Mouse (Mus musculus): ENCODE data around the gene Prkd2. TPM values are rescaled to one million over a fixed set of nuclear protein-coding genes. Genes with fewer than 3 reads are reported as not detected.

Prkd2 gene
- polyA plus RNA-seq, 1 experiment from 2014 or later: 15.7 TPM

DNA sequence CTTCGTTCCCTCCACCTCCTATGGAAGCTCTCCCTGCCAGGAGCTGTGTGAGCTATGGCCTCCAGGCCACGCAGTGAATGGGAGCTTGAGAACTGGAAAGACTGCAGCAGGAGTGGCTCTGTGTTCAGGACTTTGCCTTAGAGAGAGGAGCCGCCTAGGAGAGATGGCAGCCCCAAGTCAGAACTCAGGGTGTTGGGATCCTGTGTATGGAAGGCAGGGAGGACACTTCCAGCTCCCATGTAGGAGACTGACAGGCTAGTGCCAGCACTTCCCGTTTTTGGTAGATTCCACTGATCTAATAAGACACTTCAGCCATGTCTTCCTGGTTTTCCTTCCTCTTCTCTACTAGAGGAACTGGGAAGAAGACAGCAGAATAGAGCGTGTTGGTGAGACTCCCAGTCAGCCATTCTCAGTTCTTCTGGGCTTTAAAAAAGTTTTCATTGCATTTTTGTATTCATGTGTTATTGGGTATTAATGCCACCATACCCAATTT is 22.4 kb upstream of the Prkd2 start:
- peaks cover 36% of the 10 kb centered on the region for H3K4me1 ChIP-seq (ENCODE audit: control insufficient read depth, insufficient read depth, low read length)
- H3K4me3 ChIP-seq (ENCODE audit: low read length): no peak overlapping the region
- no peaks in the 10 kb centered on the region for H3K9me3 ChIP-seq (ENCODE audit: control insufficient read depth, low read length)
- H3K4me2 ChIP-seq (replicated peaks; ENCODE audit: low read depth, low read length): no peak overlapping the region
- no peak for ATAC-seq (ENCODE audit: low FRiP score, low TSS enrichment)
- H3K9ac ChIP-seq (ENCODE audit: low read depth, low read length): no peak overlapping the region
- peaks cover 30% of the 10 kb centered on the region for H3K36me3 ChIP-seq (ENCODE audit: control insufficient read depth, insufficient read depth, low read length)
- no peak overlapping the region for H3K27ac ChIP-seq (ENCODE audit: low read depth, low read length)
- 64% methylated on average over 5 of the region's 5 CpGs for WGBS
- H3K27me3 ChIP-seq (ENCODE audit: control insufficient read depth, insufficient read depth, low read length): no peaks in the 10 kb centered on the region

DNA sequence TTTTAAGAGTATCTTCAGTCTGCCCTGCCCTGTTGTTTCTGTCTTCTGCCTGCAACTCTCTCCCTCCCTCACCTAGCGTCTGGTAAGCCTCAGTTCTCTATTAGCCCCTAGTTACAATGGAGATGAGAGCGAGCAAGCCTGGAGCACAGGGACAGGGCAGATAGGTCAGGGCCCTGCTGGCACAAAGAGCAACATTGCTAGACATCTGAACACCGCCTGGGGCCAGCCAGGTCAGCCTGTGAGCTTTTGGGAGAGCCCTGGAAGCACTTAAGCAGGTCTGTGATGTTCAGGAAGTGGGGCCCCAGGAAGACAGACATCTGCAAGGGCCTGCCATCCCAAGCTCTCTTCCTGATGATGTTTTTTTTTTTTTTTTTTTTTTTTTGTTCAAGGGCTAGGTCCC is 21.6 kb upstream of the Prkd2 start:
- no peak overlapping the region for H3K27ac ChIP-seq (ENCODE audit: low read depth, low read length)
- 33% methylated on average over 3 of the region's 3 CpGs for WGBS
- ATAC-seq (ENCODE audit: low FRiP score, low TSS enrichment): no peak
- H3K9ac ChIP-seq (ENCODE audit: low read depth, low read length): no peak overlapping the region; the same call in 1 of the 2 replicates
- no peaks in the 10 kb centered on the region for H3K27me3 ChIP-seq (ENCODE audit: control insufficient read depth, insufficient read depth, low read length)
- no peak overlapping the region for H3K4me2 ChIP-seq (replicated peaks; ENCODE audit: low read depth, low read length)
- H3K4me1 ChIP-seq (ENCODE audit: control insufficient read depth, insufficient read depth, low read length): peaks cover 31% of the 10 kb centered on the region
- H3K36me3 ChIP-seq (ENCODE audit: control insufficient read depth, insufficient read depth, low read length): peaks cover 38% of the 10 kb centered on the region
- H3K9me3 ChIP-seq (ENCODE audit: control insufficient read depth, low read length): no peaks in the 10 kb centered on the region
- H3K4me3 ChIP-seq (ENCODE audit: low read length): no peak overlapping the region

DNA sequence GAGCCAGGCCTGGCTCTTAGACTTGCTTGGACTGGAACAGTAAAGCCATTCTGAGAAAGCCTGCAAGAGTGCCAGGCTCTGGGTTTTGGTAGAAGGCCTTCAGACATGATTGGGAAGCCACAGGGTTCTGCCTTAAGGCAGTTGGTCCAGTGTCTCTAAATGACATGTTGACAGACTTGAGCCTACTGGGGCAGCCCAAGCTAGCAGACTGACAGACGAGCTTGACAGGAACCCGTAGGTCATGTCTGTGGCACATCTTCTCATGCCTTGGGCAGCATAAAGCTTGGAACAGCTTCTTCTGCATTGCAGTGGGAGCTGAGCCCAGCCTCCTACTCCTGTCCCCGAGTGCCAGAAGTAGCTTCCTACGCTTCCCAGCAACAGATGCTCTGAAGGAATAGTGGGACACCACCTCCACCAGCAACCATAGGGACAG is 21.0 kb upstream of the Prkd2 start:
- Histone ChIP-seq H3K9ac (ENCODE audit: low read depth, low read length) (no peak overlapping the region), H3K4me2 (replicated peaks; ENCODE audit: low read depth, low read length) (no peak overlapping the region), H3K27ac (ENCODE audit: low read depth, low read length) (no peak overlapping the region), H3K4me1 (ENCODE audit: control insufficient read depth, insufficient read depth, low read length) (peaks cover 31% of the 10 kb centered on the region), H3K9me3 (ENCODE audit: control insufficient read depth, low read length) (no peaks in the 10 kb centered on the region), H3K27me3 (ENCODE audit: control insufficient read depth, insufficient read depth, low read length) (no peaks in the 10 kb centered on the region), H3K4me3 (ENCODE audit: low read length) (no peak overlapping the region), H3K36me3 (ENCODE audit: control insufficient read depth, insufficient read depth, low read length) (peaks cover 43% of the 10 kb centered on the region)
- ATAC-seq (ENCODE audit: low FRiP score, low TSS enrichment): no peak
- 76% methylated on average over 4 of the region's 4 CpGs for WGBS

DNA sequence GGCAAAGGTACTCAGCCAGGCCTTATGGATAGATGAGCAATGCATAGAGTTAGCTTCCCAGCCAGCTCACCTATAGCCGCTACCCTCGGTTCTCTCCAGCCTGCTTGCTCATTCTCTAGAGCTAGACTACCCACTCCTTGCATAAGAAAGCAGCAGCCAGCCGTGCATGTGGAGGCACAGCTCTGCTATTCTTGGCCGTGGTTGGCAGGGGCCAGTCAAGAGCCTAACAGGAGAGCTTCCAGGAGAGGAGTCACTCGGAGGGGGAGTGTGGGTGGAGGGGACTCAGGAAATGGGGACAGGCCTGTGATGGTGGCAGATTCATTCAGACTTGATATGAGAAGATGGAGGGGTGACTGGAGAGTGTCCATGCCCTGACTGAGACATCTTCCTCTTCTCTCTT is 19.0 kb upstream of the Prkd2 start:
- WGBS: 75% methylated on average over 5 of the region's 5 CpGs
- no peak overlapping the region for H3K9ac ChIP-seq (ENCODE audit: low read depth, low read length)

DNA sequence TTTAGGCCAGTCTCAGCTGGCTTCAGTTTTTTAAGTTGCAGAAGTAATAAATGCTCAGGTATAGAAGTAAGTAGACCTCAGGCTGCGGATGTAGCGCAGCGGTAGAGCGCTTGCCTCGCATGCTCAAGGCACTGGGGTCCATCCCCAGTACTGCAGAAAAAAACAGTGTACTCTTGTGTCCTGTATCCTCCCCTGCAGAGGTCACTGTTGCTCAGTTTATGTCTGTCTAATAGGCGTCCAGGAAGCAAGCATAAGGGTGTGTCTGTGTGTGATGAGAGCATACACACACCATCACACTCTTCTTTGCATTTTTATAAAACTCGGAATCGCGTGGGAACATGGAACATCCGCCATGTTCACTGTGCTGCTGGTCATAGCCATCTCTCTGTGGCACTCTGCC is 16.9 kb upstream of the Prkd2 start:
- Histone ChIP-seq H3K9ac (ENCODE audit: low read depth, low read length) (no peak overlapping the region), H3K4me2 (replicated peaks; ENCODE audit: low read depth, low read length) (no peak overlapping the region), H3K36me3 (ENCODE audit: control insufficient read depth, insufficient read depth, low read length) (peaks cover 83% of the 10 kb centered on the region), H3K27ac (ENCODE audit: low read depth, low read length) (no peak overlapping the region), H3K9me3 (ENCODE audit: control insufficient read depth, low read length) (no peaks in the 10 kb centered on the region), H3K4me1 (ENCODE audit: control insufficient read depth, insufficient read depth, low read length) (peaks cover 4% of the 10 kb centered on the region), H3K27me3 (ENCODE audit: control insufficient read depth, insufficient read depth, low read length) (no peaks in the 10 kb centered on the region), H3K4me3 (ENCODE audit: low read length) (no peak overlapping the region)
- 82% methylated on average over 10 of the region's 10 CpGs for WGBS
- no peak for ATAC-seq (ENCODE audit: low FRiP score, low TSS enrichment)

More for the DNA sequence above, 19.0 kb upstream of the Prkd2 start:
- Histone ChIP-seq H3K4me2 (replicated peaks; ENCODE audit: low read depth, low read length) (no peak overlapping the region), H3K4me3 (ENCODE audit: low read length) (no peak overlapping the region), H3K27ac (ENCODE audit: low read depth, low read length) (no peak overlapping the region), H3K4me1 (ENCODE audit: control insufficient read depth, insufficient read depth, low read length) (peaks cover 15% of the 10 kb centered on the region), H3K9me3 (ENCODE audit: control insufficient read depth, low read length) (no peaks in the 10 kb centered on the region), H3K36me3 (ENCODE audit: control insufficient read depth, insufficient read depth, low read length) (peaks cover 63% of the 10 kb centered on the region), H3K27me3 (ENCODE audit: control insufficient read depth, insufficient read depth, low read length) (no peaks in the 10 kb centered on the region)
- ATAC-seq (ENCODE audit: low FRiP score, low TSS enrichment): no peak

DNA sequence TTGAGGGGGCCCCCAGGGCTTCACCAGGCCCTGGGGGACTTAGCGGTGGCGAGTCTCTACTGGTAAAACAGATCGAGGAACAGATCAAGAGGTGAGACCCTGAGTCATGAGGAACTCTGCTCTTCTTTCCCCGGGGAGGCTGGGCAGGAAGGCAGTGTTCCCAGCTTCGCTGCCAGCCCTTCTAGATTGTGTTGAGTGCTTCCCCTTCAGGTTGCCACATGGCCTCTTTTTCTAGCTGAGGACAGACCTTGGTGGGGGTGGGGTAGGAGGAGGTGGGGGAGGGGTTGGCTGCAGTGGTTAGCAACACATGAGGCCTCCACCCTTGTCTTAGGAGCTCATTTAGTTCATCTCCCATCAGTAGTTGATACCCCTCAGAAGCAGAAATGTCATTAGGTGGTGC is 16.1 kb upstream of the Prkd2 start:
- Histone ChIP-seq H3K4me3 (ENCODE audit: low read length) (no peak overlapping the region), H3K27ac (ENCODE audit: low read depth, low read length) (no peak overlapping the region), H3K9me3 (ENCODE audit: control insufficient read depth, low read length) (no peaks in the 10 kb centered on the region), H3K27me3 (ENCODE audit: control insufficient read depth, insufficient read depth, low read length) (no peaks in the 10 kb centered on the region), H3K4me2 (replicated peaks; ENCODE audit: low read depth, low read length) (no peak overlapping the region), H3K4me1 (ENCODE audit: control insufficient read depth, insufficient read depth, low read length) (no peaks in the 10 kb centered on the region; the same call in 1 of the 2 replicates), H3K36me3 (ENCODE audit: control insufficient read depth, insufficient read depth, low read length) (peaks cover 91% of the 10 kb centered on the region), H3K9ac (ENCODE audit: low read depth, low read length) (no peak overlapping the region)
- no peak for ATAC-seq (ENCODE audit: low FRiP score, low TSS enrichment)
- WGBS: 85% methylated on average over 5 of the region's 5 CpGs

- Histone ChIP-seq H3K36me3 (ENCODE audit: control insufficient read depth, insufficient read depth, low read length) (peaks cover 97% of the 10 kb centered on the region), H3K4me3 (ENCODE audit: low read length) (no peak overlapping the region), H3K4me1 (ENCODE audit: control insufficient read depth, insufficient read depth, low read length) (no peaks in the 10 kb centered on the region; the same call in 1 of the 2 replicates), H3K4me2 (replicated peaks; ENCODE audit: low read depth, low read length) (no peak overlapping the region), H3K9ac (ENCODE audit: low read depth, low read length) (no peak overlapping the region), H3K27me3 (ENCODE audit: control insufficient read depth, insufficient read depth, low read length) (no peaks in the 10 kb centered on the region), H3K27ac (ENCODE audit: low read depth, low read length) (no peak overlapping the region), H3K9me3 (ENCODE audit: control insufficient read depth, low read length) (no peaks in the 10 kb centered on the region)
- no peak for ATAC-seq (ENCODE audit: low FRiP score, low TSS enrichment)
- WGBS: 82% methylated on average over 4 of the region's 4 CpGs
Measured at GRCm38 (mm10) chr7:16827274-16827673, 15.4 kb upstream of the Prkd2 start.

GRCm38 (mm10) chr7:16830449-16830848 is 12.3 kb upstream of the Prkd2 start:
- no peaks in the 10 kb centered on the region for H3K4me1 ChIP-seq (ENCODE audit: control insufficient read depth, insufficient read depth, low read length)
- WGBS: 81% methylated on average over 9 of the region's 9 CpGs

GRCm38 (mm10) chr7:16837916-16838803 is 4.5 kb upstream of the Prkd2 start:
- 94% methylated on average over 18 of the region's 18 CpGs for WGBS
- Histone ChIP-seq H3K9ac (ENCODE audit: low read depth, low read length) (no peak overlapping the region), H3K27me3 (ENCODE audit: control insufficient read depth, insufficient read depth, low read length) (no peaks in the 10 kb centered on the region), H3K9me3 (ENCODE audit: control insufficient read depth, low read length) (no peaks in the 10 kb centered on the region), H3K4me2 (replicated peaks; ENCODE audit: low read depth, low read length) (no peak overlapping the region), H3K4me3 (ENCODE audit: low read length) (no peak overlapping the region), H3K4me1 (ENCODE audit: control insufficient read depth, insufficient read depth, low read length) (no peaks in the 10 kb centered on the region), H3K36me3 (ENCODE audit: control insufficient read depth, insufficient read depth, low read length) (peaks cover 67% of the 10 kb centered on the region), H3K27ac (ENCODE audit: low read depth, low read length) (no peak overlapping the region)
- ATAC-seq (ENCODE audit: low FRiP score, low TSS enrichment): no peak

More at GRCm38 (mm10) chr7:16830449-16830848, 12.3 kb upstream of the Prkd2 start:
- no peak for ATAC-seq (ENCODE audit: low FRiP score, low TSS enrichment)
- H3K9me3 ChIP-seq (ENCODE audit: control insufficient read depth, low read length): no peaks in the 10 kb centered on the region
- peaks cover 96% of the 10 kb centered on the region for H3K36me3 ChIP-seq (ENCODE audit: control insufficient read depth, insufficient read depth, low read length)
- no peak overlapping the region for H3K4me3 ChIP-seq (ENCODE audit: low read length)
- no peak overlapping the region for H3K4me2 ChIP-seq (replicated peaks; ENCODE audit: low read depth, low read length)
- H3K27ac ChIP-seq (ENCODE audit: low read depth, low read length): no peak overlapping the region
- no peak overlapping the region for H3K9ac ChIP-seq (ENCODE audit: low read depth, low read length)
- H3K27me3 ChIP-seq (ENCODE audit: control insufficient read depth, insufficient read depth, low read length): no peaks in the 10 kb centered on the region
